Mouse (Mus musculus) MEL (cell line): ENCODE measurements around the gene Pgpep1. TPM values are rescaled to one million over a fixed set of nuclear protein-coding genes. Genes with fewer than 3 reads are reported as not detected.

ENCODE experiments used
- DNase-seq: peaks from one replicate; pipeline ENCODE4 v3.0.0; 2011; ENCODE audit warnings: low read depth, low spot score
- H3K27ac ChIP-seq: 2 replicates; pipeline ENCODE4 v1.5.1; 2012; ENCODE audit warnings: low read depth, mild to moderate bottlenecking, control low read depth, low read length, moderate library complexity; ENCODE audit not compliant: control insufficient read depth
- H3K27me3 ChIP-seq, 2 experiments: fragments of 150-350 bp in 1 of 2; sonication (generic) in 1 of 2; 2 replicates each; pipeline ENCODE4 v1.6.1; 2012; ENCODE audit warnings: low read length in 2 of 2, mild to moderate bottlenecking in 2 of 2, improper control_type of control experiment in 1 of 2, moderate library complexity in 1 of 2; ENCODE audit not compliant: insufficient read depth in 2 of 2, control insufficient read depth in 1 of 2
- H3K36me3 ChIP-seq, 2 experiments: 2 replicates each; pipeline ENCODE4 v1.6.1; 2012 to 2014; ENCODE audit warnings: low read length in 2 of 2, improper control_type of control experiment in 1 of 2, inconsistent platforms in 1 of 2, mild to moderate bottlenecking in 1 of 2; ENCODE audit not compliant: insufficient read depth in 2 of 2, control insufficient read depth in 1 of 2
- H3K4me1 ChIP-seq, 2 experiments: fragments of 150-350 bp in 1 of 2; sonication (generic) in 1 of 2; 2 replicates each; pipeline ENCODE4 v1.6.1; 2012; ENCODE audit warnings: low read length in 2 of 2, improper control_type of control experiment in 1 of 2, mild to moderate bottlenecking in 1 of 2; ENCODE audit not compliant: insufficient read depth in 2 of 2, control insufficient read depth in 1 of 2
- H3K4me3 ChIP-seq, 2 experiments: fragments of 150-350 bp in 1 of 2; sonication (generic) in 1 of 2; 2 replicates each; pipeline ENCODE4 v1.5.1; 2012; ENCODE audit warnings: low read depth in 2 of 2, low read length in 2 of 2, mild to moderate bottlenecking in 2 of 2, moderate library complexity in 2 of 2, control low read depth in 1 of 2, improper control_type of control experiment in 1 of 2; ENCODE audit not compliant: control insufficient read depth in 1 of 2, insufficient read depth in 1 of 2
- H3K79me2 ChIP-seq: 2 replicates; pipeline ENCODE4 v1.6.1; 2012; ENCODE audit warnings: mild to moderate bottlenecking, low read length, moderate library complexity; ENCODE audit not compliant: control insufficient read depth, poor library complexity, insufficient read depth
- H3K9ac ChIP-seq: 2 replicates; pipeline ENCODE4 v1.6.1; 2012; ENCODE audit warnings: low read depth, mild to moderate bottlenecking, control low read depth, low read length, moderate library complexity; ENCODE audit not compliant: control insufficient read depth, poor library complexity, severe bottlenecking
- H3K9me3 ChIP-seq: fragments of 150-350 bp; sonication (generic); replicated peaks from 2 replicates; pipeline ENCODE4 v1.6.1; 2012; ENCODE audit warnings: mild to moderate bottlenecking, low read length, improper control_type of control experiment, moderate library complexity; ENCODE audit not compliant: insufficient read depth
- CHD1 ChIP-seq: IDR thresholded peaks from 2 replicates; pipeline ENCODE4 v1.6.1; 2012; ENCODE audit warnings: low read depth, mild to moderate bottlenecking, inconsistent platforms, low read length, improper control_type of control experiment
- EP300 ChIP-seq, 2 experiments: IDR thresholded peaks; 2 replicates each; pipeline ENCODE4 v1.6.1; 2011; ENCODE audit warnings: improper control_type of control experiment in 2 of 2, low read length in 2 of 2, low read depth in 1 of 2, mild to moderate bottlenecking in 1 of 2
- ETS1 ChIP-seq: IDR thresholded peaks from 2 replicates; pipeline ENCODE4 v1.6.1; 2012; ENCODE audit warnings: low read depth, mild to moderate bottlenecking, inconsistent platforms, low read length, improper control_type of control experiment, moderate library complexity
- HCFC1 ChIP-seq: IDR thresholded peaks from 2 replicates; pipeline ENCODE4 v1.6.1; 2012; ENCODE audit warnings: low read depth, mild to moderate bottlenecking, inconsistent platforms, low read length, improper control_type of control experiment, moderate library complexity
- MAZ ChIP-seq: IDR thresholded peaks from 2 replicates; pipeline ENCODE4 v1.6.1; 2012; ENCODE audit warnings: low read depth, mild to moderate bottlenecking, inconsistent platforms, low read length, improper control_type of control experiment
- MYB ChIP-seq: IDR thresholded peaks from 2 replicates; pipeline ENCODE4 v1.6.1; 2011; ENCODE audit warnings: mild to moderate bottlenecking, low read depth, low read length, improper control_type of control experiment
- POLR2A ChIP-seq, 2 experiments: IDR thresholded peaks; 2 replicates each; pipeline ENCODE4 v1.6.1; 2011 to 2012; ENCODE audit warnings: low read length in 2 of 2, mild to moderate bottlenecking in 2 of 2, control low read depth in 1 of 2, improper control_type of control experiment in 1 of 2, low read depth in 1 of 2, moderate library complexity in 1 of 2; ENCODE audit not compliant: control insufficient read depth in 1 of 2, insufficient read depth in 1 of 2, poor library complexity in 1 of 2
- RAD21 ChIP-seq: IDR thresholded peaks from 2 replicates; pipeline ENCODE4 v1.6.1; 2011; ENCODE audit warnings: mild to moderate bottlenecking, low read depth, low read length, improper control_type of control experiment
- RCOR1 ChIP-seq: IDR thresholded peaks from 2 replicates; pipeline ENCODE4 v1.6.1; 2012; ENCODE audit warnings: low read depth, mild to moderate bottlenecking, inconsistent platforms, low read length, improper control_type of control experiment
- SIN3A ChIP-seq: IDR thresholded peaks from 2 replicates; pipeline ENCODE4 v1.6.1; 2012; ENCODE audit warnings: low read length, improper control_type of control experiment, inconsistent platforms
- TAL1 ChIP-seq: IDR thresholded peaks from 2 replicates; pipeline ENCODE4 v1.6.1; 2012; ENCODE audit warnings: mild to moderate bottlenecking, inconsistent platforms, low read length, moderate library complexity, mixed read lengths
- TBP ChIP-seq: IDR thresholded peaks from 2 replicates; pipeline ENCODE4 v1.8.0; 2011; ENCODE audit warnings: low read depth, low read length, improper control_type of control experiment
- TCF12 ChIP-seq: IDR thresholded peaks from 2 replicates; pipeline ENCODE4 v1.6.1; 2014; ENCODE audit warnings: low read depth, mild to moderate bottlenecking, inconsistent platforms, low read length, improper control_type of control experiment, moderate library complexity
- UBTF ChIP-seq: IDR thresholded peaks from 2 replicates; pipeline ENCODE4 v1.6.1; 2012; ENCODE audit warnings: low read depth, mild to moderate bottlenecking, inconsistent platforms, low read length, improper control_type of control experiment, moderate library complexity, borderline replicate concordance; ENCODE audit not compliant: insufficient read depth
- USF1 ChIP-seq: IDR thresholded peaks from 2 replicates; pipeline ENCODE4 v1.6.1; 2014; ENCODE audit warnings: low read depth, mild to moderate bottlenecking, inconsistent platforms, low read length, improper control_type of control experiment, moderate library complexity
- ZC3H11A ChIP-seq: IDR thresholded peaks from 2 replicates; pipeline ENCODE4 v1.6.1; 2012; ENCODE audit warnings: low read depth, mild to moderate bottlenecking, inconsistent platforms, low read length, improper control_type of control experiment
- ZMIZ1 ChIP-seq: IDR thresholded peaks from 2 replicates; pipeline ENCODE4 v1.6.1; 2012; ENCODE audit warnings: low read depth, mild to moderate bottlenecking, inconsistent platforms, low read length, improper control_type of control experiment, moderate library complexity
- polyA plus RNA-seq, 2 experiments: library from polyadenylated mRNA; stranded (reverse) in 1 of 2; unstranded in 1 of 2; fragments of >175 nt in 1 of 2; fragments of >200 nt in 1 of 2; gene quantifications; 2 replicates each; pipeline versions ENCODE4 v1.2.1 to v1.2.4; 2012; ENCODE audit warnings: low replicate concordance in 2 of 2, low read depth in 1 of 2; ENCODE audit not compliant: insufficient read length in 2 of 2, insufficient read depth in 1 of 2, missing spikeins in 1 of 2
- total RNA-seq: library from RNA; depleted of rRNA; stranded (reverse); fragments of 300-350 nt; gene quantifications from 2 replicates; pipeline ENCODE4 v1.2.3, GENCODE M21; 2012

The Pgpep1 gene
- total and polyA plus RNA-seq, 3 experiments: 12.6 to 19.5 TPM; not detected in 1

GRCm38 (mm10) chr8:70691727-70692231, 31.6 kb upstream of the Pgpep1 start:
- DNase-seq: no peak

DNA sequence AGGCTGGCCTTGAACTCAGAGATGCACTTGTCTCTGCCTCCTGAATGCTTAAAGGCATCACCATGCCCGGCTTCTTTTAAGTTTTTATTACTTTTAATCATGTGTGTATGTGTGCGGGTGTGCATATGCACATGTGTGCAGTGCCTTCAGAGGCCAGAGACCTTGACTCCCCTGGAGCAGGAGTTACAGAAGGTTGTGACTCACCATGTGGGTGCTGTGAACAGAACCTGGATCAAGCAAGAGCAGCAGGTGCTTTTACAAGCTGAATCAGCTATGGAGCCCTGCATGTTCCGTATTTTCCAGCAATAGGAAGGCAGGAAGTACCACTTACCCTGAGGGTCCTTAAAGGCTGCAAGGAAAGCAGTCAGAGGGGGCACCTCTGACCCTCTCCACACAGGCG, 31.0 kb upstream of the Pgpep1 start:
- Histone ChIP-seq H3K9ac (no peak overlapping the region), H3K36me3 (peaks cover 0 to 4% of the 10 kb centered on the region in 2 experiments; a peak in 2 of 4 replicates), H3K4me3 (no peak overlapping the region), H3K79me2 (no peaks in the 10 kb centered on the region), H3K4me1 (peaks cover 7 to 17% of the 10 kb centered on the region in 2 experiments), H3K9me3 (no peaks in the 10 kb centered on the region), H3K27ac (no peak overlapping the region), H3K27me3 (peaks cover 0 to 4% of the 10 kb centered on the region in 2 experiments; a peak in 2 of 4 replicates)
- DNase-seq: no peak
- TF ChIP-seq ZC3H11A (no peak), RAD21 (no peak), SIN3A (no peak), MAZ (no peak), ETS1 (no peak), TBP (no peak), TAL1 (no peak), USF1 (no peak), ZMIZ1 (no peak)

More at GRCm38 (mm10) chr8:70691727-70692231, 31.6 kb upstream of the Pgpep1 start:
- H3K4me3 ChIP-seq: no peak overlapping the region
- H3K79me2 ChIP-seq: no peaks in the 10 kb centered on the region
- H3K9me3 ChIP-seq: no peaks in the 10 kb centered on the region
- H3K27me3 ChIP-seq: peaks cover 0 to 3% of the 10 kb centered on the region in 2 experiments; a peak in 1 of 4 replicates
- no peak overlapping the region for H3K27ac ChIP-seq
- peaks cover 0 to 4% of the 10 kb centered on the region in 2 experiments; a peak in 2 of 4 replicates for H3K36me3 ChIP-seq
- TF ChIP-seq HCFC1 (no peak), SIN3A (no peak), MYB (no peak), RCOR1 (no peak), CHD1 (no peak), TBP (no peak), UBTF (no peak), ZC3H11A (no peak), USF1 (no peak), TCF12 (no peak), POLR2A (IDR thresholded peaks at IDR 0.05; ENCODE audit: control insufficient read depth in 1 of 2, insufficient read depth in 1 of 2, low read depth in 1 of 2, low read length in 2 of 2, poor library complexity in 1 of 2) (no peak), EP300 (IDR thresholded peaks at IDR 0.05; ENCODE audit: low read depth in 1 of 2, low read length in 2 of 2) (no peak)
- H3K4me1 ChIP-seq: peaks cover 8 to 18% of the 10 kb centered on the region in 2 experiments
- no peak overlapping the region for H3K9ac ChIP-seq
